Mouse (Mus musculus) heart, embryonic 12.5 days (tissue): ENCODE measurements at regions not wholly inside any gene's neighbourhood (a gene's known extent, or its start where the extent isn't known, plus 50 kb on each side); places are given as distances from the start of the nearest gene placed in this dataset.

ENCODE experiments used
- ATAC-seq: fragments of 200-750 bp; cut with Nextera tagmentation; 2 replicates; pipeline ENCODE4 v1.8.0; 2017; ENCODE audit warnings: moderate TSS enrichment, moderate library complexity; ENCODE audit not compliant: insufficient number of reproducible peaks, low FRiP score
- H3K27ac ChIP-seq: fragments of 300-500 bp; sonication (generic); 2 replicates; pipeline ENCODE4 v1.5.1; 2016; ENCODE audit warnings: mild to moderate bottlenecking, moderate library complexity; ENCODE audit not compliant: poor library complexity, severe bottlenecking
- H3K27me3 ChIP-seq: fragments of 300-500 bp; sonication (generic); replicated peaks from 2 replicates; pipeline ENCODE4 v1.6.1; 2016; ENCODE audit warnings: mild to moderate bottlenecking, moderate library complexity
- H3K36me3 ChIP-seq: fragments of 300-500 bp; sonication (generic); 2 replicates; pipeline ENCODE4 v1.6.1; 2016; ENCODE audit warnings: mild to moderate bottlenecking, moderate library complexity
- H3K4me1 ChIP-seq: fragments of 300-500 bp; sonication (generic); replicated peaks from 2 replicates; pipeline ENCODE4 v1.6.1; 2016; ENCODE audit warnings: mild to moderate bottlenecking
- H3K4me2 ChIP-seq: fragments of 300-500 bp; sonication (generic); 2 replicates; pipeline ENCODE4 v1.6.1; 2016; ENCODE audit warnings: mild to moderate bottlenecking, moderate library complexity
- H3K4me3 ChIP-seq: fragments of 300-500 bp; sonication (generic); 2 replicates; pipeline ENCODE4 v1.5.1; 2016; ENCODE audit warnings: mild to moderate bottlenecking
- H3K9ac ChIP-seq: fragments of 300-500 bp; sonication (generic); 2 replicates; pipeline ENCODE4 v1.6.1; 2016; ENCODE audit warnings: mild to moderate bottlenecking, moderate library complexity
- H3K9me3 ChIP-seq: fragments of 300-500 bp; sonication (generic); replicated peaks from 2 replicates; pipeline ENCODE4 v1.6.1; 2016; ENCODE audit warnings: mild to moderate bottlenecking, moderate library complexity
- WGBS: fragments of 180-500 bp; shearing (Covaris S2); methylation state at CpG from one replicate; pipeline ENCODE4 v1.1.7; 2016; 5-methylcytosine and 5-hydroxymethylcytosine counted together

DNA sequence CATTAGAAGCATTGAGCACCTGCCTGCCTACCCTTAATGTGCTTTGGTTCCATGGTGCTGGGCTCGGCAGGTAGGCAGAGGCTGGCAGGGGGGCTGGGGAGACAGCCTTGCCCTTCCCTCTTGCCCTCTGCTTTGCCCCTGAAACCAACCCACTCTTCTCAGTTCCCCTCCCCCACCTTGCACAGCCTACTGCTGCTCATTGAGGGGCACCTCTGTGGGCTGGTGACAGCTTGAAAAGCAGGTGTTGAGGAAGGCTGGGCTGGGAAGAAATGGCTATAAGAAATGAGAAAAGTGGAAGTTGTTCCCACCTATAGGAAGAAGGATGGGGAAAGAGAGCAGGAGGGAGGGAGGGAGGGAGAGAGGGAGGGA, 167.7 kb upstream of the Sdk2 start:
- no peak overlapping the region for H3K4me3 ChIP-seq
- no peak overlapping the region for H3K4me2 ChIP-seq
- no peak overlapping the region for H3K9ac ChIP-seq
- no peaks in the 10 kb centered on the region for H3K4me1 ChIP-seq
- H3K27me3 ChIP-seq = 0 out of 2 replicates have a peak, but pooled peaks cover 4% of the 10 kb centered on the region
- ATAC-seq = no peak
- H3K9me3 ChIP-seq = no peaks in the 10 kb centered on the region
- no peak overlapping the region for H3K27ac ChIP-seq
- H3K36me3 ChIP-seq = no peaks in the 10 kb centered on the region
- WGBS = 64% methylated on average over 1 of the region's 1 CpGs

DNA sequence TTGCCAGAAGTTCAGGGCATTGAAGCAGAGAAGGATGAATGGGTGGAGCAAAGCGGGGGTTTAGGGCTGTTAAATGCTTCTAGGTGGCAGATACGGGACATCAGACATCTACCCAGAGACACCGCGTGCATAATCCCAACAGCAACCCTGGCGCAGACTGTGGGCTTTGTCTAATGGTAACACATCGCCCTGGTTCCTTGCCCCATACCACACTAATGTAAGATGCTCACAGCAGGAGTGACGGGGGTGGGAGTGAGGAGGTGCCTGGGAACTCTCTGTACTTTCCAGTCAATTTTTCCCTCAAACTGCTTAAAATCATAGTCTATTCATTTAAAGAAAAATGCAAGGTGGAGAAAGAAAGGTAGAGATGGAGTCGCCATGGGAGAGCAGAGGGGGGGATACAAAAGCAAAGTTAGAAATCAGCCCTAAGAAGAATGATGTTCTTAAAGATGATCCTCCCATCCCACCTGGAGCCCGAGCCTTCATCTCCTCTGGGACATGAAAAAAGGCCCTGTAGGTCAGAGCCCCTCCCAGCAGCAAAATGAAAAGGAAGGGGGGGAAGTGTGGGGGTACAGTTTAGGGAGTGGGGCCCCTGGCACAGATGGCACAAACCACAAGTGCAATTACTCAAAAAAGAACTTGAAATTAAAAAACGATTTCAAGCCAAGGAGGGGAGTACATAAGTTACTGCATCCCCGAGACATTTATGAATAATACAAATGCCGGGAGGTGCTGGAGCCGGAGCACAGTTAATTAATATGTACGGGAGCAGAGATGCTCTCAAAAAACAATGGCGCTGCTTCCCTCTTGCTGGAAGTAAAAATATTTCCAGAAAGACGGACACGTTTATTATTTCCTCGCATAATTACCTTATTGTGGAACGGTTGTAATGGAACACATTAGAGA, 167.0 kb upstream of the Sdk2 start:
- no peak overlapping the region for H3K9ac ChIP-seq
- WGBS = 82% methylated on average over 19 of the region's 19 CpGs
- H3K4me1 ChIP-seq = no peaks in the 10 kb centered on the region
- no peak overlapping the region for H3K4me3 ChIP-seq
- H3K36me3 ChIP-seq = no peaks in the 10 kb centered on the region
- no peak overlapping the region for H3K4me2 ChIP-seq
- no peak for ATAC-seq
- H3K27me3 ChIP-seq = no peaks in the 10 kb centered on the region
- no peak overlapping the region for H3K27ac ChIP-seq
- no peaks in the 10 kb centered on the region for H3K9me3 ChIP-seq

DNA sequence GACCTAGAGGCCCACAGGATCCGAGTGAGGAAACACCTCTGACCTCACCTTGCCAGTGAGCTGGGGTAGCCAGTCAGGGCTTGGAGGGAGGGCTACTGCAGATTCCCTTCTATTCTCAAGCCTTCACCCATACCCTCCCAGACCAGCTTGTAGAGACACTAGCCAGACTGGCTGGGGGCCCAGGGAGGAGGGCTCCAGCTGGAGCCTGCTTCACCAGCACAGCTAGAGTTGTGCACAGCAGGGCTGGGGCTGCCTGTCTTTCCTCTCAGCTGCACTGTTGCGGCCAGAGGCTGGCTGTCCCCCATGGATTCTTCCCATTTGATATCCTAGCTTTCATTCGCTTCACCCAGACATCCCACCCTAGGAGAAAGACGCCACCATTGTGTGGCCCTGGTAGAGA, 165.0 kb upstream of the Sdk2 start:
- H3K4me2 ChIP-seq = no peak overlapping the region
- no peaks in the 10 kb centered on the region for H3K36me3 ChIP-seq
- no peaks in the 10 kb centered on the region for H3K4me1 ChIP-seq
- no peak for ATAC-seq
- no peaks in the 10 kb centered on the region for H3K27me3 ChIP-seq
- H3K4me3 ChIP-seq = no peak overlapping the region
- H3K9ac ChIP-seq = no peak overlapping the region
- no peaks in the 10 kb centered on the region for H3K9me3 ChIP-seq
- 58% methylated on average over 4 of the region's 4 CpGs for WGBS
- H3K27ac ChIP-seq = no peak overlapping the region

DNA sequence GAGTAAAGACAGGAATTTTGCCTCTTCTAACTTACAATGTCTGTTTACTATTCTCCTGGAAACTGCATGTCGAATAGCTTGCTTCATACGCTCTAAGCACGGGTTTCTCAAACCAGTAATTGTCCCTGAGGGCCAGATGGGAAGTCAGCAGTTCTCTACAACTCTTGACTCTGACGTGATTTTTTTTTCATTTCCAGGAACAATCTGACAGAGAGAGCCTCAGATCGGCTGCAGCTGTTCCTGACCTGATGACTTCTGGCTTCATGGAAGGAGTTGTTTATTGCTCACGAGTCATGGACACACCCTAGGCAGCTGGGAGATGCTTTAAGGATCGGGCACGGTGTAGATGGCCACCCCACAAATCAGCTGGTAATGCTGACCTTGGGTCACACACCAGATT, 162.9 kb upstream of the Sdk2 start:
- WGBS = 69% methylated on average over 8 of the region's 8 CpGs
- no peaks in the 10 kb centered on the region for H3K27me3 ChIP-seq
- H3K27ac ChIP-seq = no peak overlapping the region
- H3K9ac ChIP-seq = no peak overlapping the region
- H3K4me2 ChIP-seq = no peak overlapping the region
- no peaks in the 10 kb centered on the region for H3K36me3 ChIP-seq
- no peaks in the 10 kb centered on the region for H3K9me3 ChIP-seq
- no peak for ATAC-seq
- no peaks in the 10 kb centered on the region for H3K4me1 ChIP-seq
- no peak overlapping the region for H3K4me3 ChIP-seq

DNA sequence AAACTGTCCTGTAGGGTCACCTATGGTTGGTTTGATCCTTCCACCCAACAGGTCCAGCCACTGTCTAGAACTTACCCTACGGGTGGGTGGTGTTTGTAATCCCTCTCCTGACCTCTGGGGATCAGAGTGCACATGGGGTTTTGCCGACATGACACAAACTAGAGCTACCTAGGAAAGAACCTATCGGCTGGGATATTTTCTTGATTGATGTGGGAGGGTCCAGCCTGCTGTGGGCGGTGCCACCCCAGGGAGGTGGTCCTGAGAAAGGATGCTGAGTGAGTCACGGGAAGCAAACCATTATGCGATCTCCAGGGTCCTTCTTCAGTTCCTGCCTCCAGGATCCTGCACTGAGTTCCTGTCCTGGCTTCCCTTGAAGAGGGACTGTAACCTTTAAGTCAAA, 162.3 kb upstream of the Sdk2 start:
- Histone ChIP-seq H3K36me3 (no peaks in the 10 kb centered on the region), H3K9me3 (no peaks in the 10 kb centered on the region), H3K27me3 (no peaks in the 10 kb centered on the region), H3K9ac (no peak overlapping the region), H3K4me2 (no peak overlapping the region), H3K27ac (no peak overlapping the region), H3K4me1 (no peaks in the 10 kb centered on the region), H3K4me3 (no peak overlapping the region)
- ATAC-seq = no peak
- 76% methylated on average over 6 of the region's 6 CpGs for WGBS

DNA sequence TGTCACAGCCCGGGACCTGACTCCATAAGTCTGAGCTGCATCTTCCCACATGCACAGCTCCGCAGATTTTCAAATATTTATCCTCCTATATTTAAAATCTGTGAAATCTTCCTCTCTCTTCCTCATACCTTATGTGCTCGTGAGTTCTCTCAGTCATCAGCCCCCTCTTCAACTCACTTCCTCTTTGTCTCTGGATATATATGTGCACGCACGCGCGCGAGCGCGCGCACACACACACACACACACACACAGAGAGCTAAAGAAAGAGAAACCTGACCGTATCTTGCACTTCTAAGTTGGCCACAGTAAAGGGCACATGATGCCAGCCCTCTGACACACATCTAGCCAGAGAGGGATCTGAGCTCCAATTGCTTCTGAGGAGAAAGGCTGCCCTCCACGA, 159.7 kb upstream of the Sdk2 start:
- no peak for ATAC-seq
- no peaks in the 10 kb centered on the region for H3K27me3 ChIP-seq
- 85% methylated on average over 13 of the region's 13 CpGs for WGBS

DNA sequence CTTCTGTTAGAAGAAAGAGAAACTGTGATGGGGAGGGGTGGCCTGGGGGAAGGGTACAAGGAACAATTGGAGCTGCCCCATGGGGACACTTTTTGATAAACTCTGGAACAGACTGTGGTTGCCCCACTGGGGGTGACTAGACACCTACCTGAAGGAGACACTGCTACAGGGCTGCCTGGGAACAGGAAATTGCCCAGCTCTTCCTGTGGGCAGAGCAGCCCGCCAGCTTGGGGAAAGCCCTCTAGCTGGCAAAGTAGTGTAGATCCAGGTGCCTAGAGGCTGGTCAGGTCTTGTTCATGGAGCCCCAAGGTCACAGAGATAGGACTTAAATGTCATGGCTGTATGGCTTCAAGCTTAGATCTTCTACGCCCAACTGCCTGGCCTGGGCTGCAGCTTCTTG, 157.9 kb upstream of the Sdk2 start:
- H3K27me3 ChIP-seq = no peaks in the 10 kb centered on the region
- no peaks in the 10 kb centered on the region for H3K36me3 ChIP-seq
- H3K4me1 ChIP-seq = peaks cover under 1% of the 10 kb centered on the region; the same call in 1 of the 2 replicates
- WGBS = 77% methylated on average over 2 of the region's 2 CpGs
- no peak overlapping the region for H3K4me3 ChIP-seq
- H3K9me3 ChIP-seq = peaks cover 4% of the 10 kb centered on the region
- H3K9ac ChIP-seq = no peak overlapping the region
- no peak overlapping the region for H3K27ac ChIP-seq
- H3K4me2 ChIP-seq = no peak overlapping the region
- no peak for ATAC-seq

More for the DNA sequence above, 159.7 kb upstream of the Sdk2 start:
- Histone ChIP-seq H3K27ac (no peak overlapping the region), H3K9me3 (peaks cover 4% of the 10 kb centered on the region), H3K4me1 (no peaks in the 10 kb centered on the region), H3K9ac (no peak overlapping the region), H3K36me3 (no peaks in the 10 kb centered on the region), H3K4me3 (no peak overlapping the region), H3K4me2 (no peak overlapping the region)

DNA sequence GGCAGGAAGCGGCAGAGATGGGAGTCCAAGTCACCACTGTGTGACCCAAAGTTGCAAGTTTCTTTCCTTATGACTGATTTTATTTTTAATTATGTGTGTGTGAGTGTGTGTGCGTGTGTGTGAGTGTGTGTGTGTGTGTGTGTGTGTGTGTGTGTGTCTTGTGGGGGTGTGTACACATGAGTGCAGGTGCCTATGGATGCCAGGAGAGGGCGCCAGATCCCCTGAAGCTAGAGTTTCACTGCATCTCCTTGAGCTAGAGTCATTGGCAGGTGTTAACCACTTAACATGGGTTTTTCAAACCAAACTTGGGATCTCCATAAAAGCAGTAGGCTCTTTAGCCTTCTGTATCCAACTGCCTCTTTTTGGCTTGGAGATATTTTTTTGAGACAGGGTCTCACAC, 156.2 kb upstream of the Sdk2 start:
- H3K27me3 ChIP-seq = no peaks in the 10 kb centered on the region
- peaks cover 4% of the 10 kb centered on the region for H3K9me3 ChIP-seq
- no peak overlapping the region for H3K4me2 ChIP-seq
- no peak overlapping the region for H3K4me3 ChIP-seq
- no peaks in the 10 kb centered on the region for H3K36me3 ChIP-seq
- ATAC-seq = no peak
- no peak overlapping the region for H3K9ac ChIP-seq
- no peak overlapping the region for H3K27ac ChIP-seq
- WGBS = 86% methylated on average over 3 of the region's 3 CpGs
- H3K4me1 ChIP-seq = peaks cover 17% of the 10 kb centered on the region

DNA sequence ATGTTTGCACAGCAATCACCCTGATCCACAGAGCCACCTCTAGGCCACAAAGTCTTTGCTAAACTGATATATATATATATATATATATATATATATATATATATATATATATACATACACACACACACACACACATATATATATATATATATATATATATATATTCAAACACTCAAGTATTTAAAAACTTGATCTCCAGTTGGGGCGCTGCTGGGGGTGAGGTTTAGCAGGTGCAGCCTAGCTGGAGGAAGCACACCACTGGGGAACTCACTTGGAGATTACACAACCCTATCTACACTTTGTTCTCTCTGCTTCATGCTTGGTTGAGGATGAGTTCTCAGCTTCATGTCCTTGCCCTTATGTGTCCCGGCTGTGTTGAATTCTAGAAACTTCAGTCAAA, 153.6 kb upstream of the Sdk2 start:
- Histone ChIP-seq H3K27ac (no peak overlapping the region), H3K4me1 (peaks cover 35% of the 10 kb centered on the region), H3K27me3 (no peaks in the 10 kb centered on the region), H3K9me3 (peaks cover 4% of the 10 kb centered on the region), H3K4me2 (no peak overlapping the region), H3K9ac (no peak overlapping the region), H3K4me3 (no peak overlapping the region), H3K36me3 (no peaks in the 10 kb centered on the region)
- 92% methylated on average over 2 of the region's 2 CpGs for WGBS
- ATAC-seq = no peak

DNA sequence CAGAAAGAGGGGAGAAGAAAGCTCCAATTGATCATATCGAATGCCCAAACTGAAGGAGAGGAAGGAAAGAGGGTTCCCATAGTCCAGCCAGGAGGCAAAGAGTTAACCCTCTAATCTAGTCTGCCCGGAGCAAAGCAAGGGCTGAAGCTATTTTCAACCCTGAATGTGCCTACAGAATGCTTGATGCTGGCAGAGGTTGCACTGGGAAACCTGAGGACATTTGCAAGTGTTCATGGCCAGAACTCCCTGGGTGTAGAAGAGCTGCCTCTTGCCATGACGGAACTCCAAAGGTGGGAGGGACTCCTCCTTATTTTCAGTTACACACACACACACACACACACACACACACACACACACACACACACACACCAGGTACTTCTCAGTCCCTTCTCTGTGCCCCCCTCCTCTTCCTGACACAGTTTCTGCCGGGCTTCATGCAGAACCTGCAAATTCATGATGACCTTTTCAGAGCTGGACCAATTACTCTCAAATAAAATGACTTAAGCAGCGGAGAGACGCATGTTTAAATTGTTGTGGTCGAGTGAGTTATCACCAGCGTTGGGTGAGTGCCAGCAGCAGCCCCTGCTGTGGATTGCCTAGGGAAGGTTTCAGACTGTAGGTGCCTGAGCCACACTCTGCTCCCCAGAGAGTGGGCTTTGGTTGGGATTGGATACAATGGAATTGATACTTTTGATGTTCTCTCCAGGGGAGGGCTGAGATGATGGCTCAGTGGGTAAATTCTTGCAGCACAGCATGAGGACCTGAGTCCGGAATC, 152.1 kb upstream of the Sdk2 start:
- no peaks in the 10 kb centered on the region for H3K36me3 ChIP-seq
- H3K27me3 ChIP-seq = no peaks in the 10 kb centered on the region
- ATAC-seq = no peak
- WGBS = 16% methylated on average over 9 of the region's 9 CpGs
- peak overlapping the region; percentile 52 for H3K4me2 ChIP-seq
- H3K9ac ChIP-seq = peak overlapping the region; percentile 26; the same call in 1 of the 2 replicates
- peaks cover 4% of the 10 kb centered on the region for H3K9me3 ChIP-seq
- H3K27ac ChIP-seq = peak overlapping the region; percentile 75
- peaks cover 35% of the 10 kb centered on the region for H3K4me1 ChIP-seq
- no peak overlapping the region for H3K4me3 ChIP-seq

DNA sequence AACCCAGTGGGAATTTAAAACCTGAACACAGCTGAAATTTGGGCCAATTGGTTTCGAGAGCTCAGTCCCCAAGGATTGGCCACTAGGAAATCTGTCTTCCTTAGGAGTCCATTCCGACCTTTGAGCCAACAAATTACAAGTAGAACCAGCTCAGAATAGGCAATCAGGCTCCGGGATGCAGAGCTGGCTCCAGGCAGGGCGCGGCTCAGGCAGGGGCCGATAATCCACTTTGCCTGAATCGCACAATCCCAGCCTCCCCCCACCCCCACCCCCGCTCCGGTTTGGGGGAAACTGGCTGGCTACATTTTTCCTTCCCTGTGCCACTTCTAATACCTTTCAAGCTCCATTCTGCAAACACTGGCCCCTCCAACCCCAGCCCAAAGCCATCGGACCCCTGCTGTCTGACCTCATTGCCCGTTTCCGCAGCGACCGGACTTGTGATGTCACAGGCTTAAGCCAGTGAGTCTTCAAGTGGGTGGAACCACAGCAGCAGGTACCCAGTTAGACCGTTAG, 150.5 kb upstream of the Sdk2 start:
- Histone ChIP-seq H3K4me2 (peak overlapping the region; percentile 72), H3K36me3 (no peaks in the 10 kb centered on the region), H3K27ac (no peak overlapping the region), H3K9ac (peak overlapping the region; percentile 35), H3K4me3 (peak overlapping the region; percentile 41), H3K27me3 (no peaks in the 10 kb centered on the region), H3K4me1 (peaks cover 35% of the 10 kb centered on the region), H3K9me3 (0 out of 2 replicates have a peak, but pooled peaks cover 4% of the 10 kb centered on the region)
- WGBS = 3% methylated on average over 15 of the region's 15 CpGs
- no peak for ATAC-seq
